Mouse (Mus musculus): ENCODE measurements at regions not wholly inside any gene's neighbourhood (a gene's known extent, or its start where the extent isn't known, plus 50 kb on each side); places are given as distances from the start of the nearest gene placed in this dataset.

- Histone ChIP-seq H3K9me3 (replicated peaks; ENCODE audit: low read length) (no peaks in the 10 kb centered on the region), H3K27me3 (replicated peaks) (no peaks in the 10 kb centered on the region), H3K27ac (ENCODE audit: insufficient read depth, low read depth) (no peak overlapping the region), H3K36me3 (replicated peaks in 1 of 2; ENCODE audit: control insufficient read depth in 1 of 2, insufficient read depth in 1 of 2, low read length in 1 of 2) (no peaks in the 10 kb centered on the region), H3K79me2 (replicated peaks; ENCODE audit: control insufficient read depth, extremely low read depth, insufficient read depth, poor library complexity, severe bottlenecking) (no peaks in the 10 kb centered on the region), H3K9ac (ENCODE audit: insufficient read depth, low read depth) (no peak overlapping the region), H3K4me2 (ENCODE audit: insufficient read depth, low read depth, poor library complexity, severe bottlenecking) (peak overlapping the region; percentile 21; the same call in 1 of the 2 replicates), H3K4me1 (ENCODE audit: control insufficient read depth in 1 of 2, insufficient read depth in 2 of 2) (peaks cover 5 to 21% of the 10 kb centered on the region in 2 experiments; a peak in 3 of 4 replicates), H3K4me3 (replicated peaks in 1 of 3; ENCODE audit: low read depth in 2 of 3, low read length in 2 of 3, poor library complexity in 1 of 3) (no peak overlapping the region)
- dilution Hi-C loops (cut with MboI; ENCODE audit: extremely low pct_ligation_motif_present, extremely low pct_unique_long_range_greater_than_20kb, low sequenced_read_pairs) (no loop called here), in situ Hi-C loops (cut with MboI; ENCODE audit: low pct_ligation_motif_present, low pct_unique_long_range_greater_than_20kb, low sequenced_read_pairs) (no loop called here)
- DNase-seq (ENCODE audit: extremely low read depth): peak; percentile 36
- TF ChIP-seq POLR2AphosphoS2 (IDR thresholded peaks at IDR 0.05; ENCODE audit: low read depth, low read length) (no peak), POLR2A (IDR thresholded peaks at IDR 0.05; ENCODE audit: low read depth, low read length) (no peak), IRF4 (IDR thresholded peaks at IDR 0.05; ENCODE audit: low read depth, low read length) (no peak), ELF1 (IDR thresholded peaks at IDR 0.05; ENCODE audit: low read depth, low read length) (no peak)
Measured at GRCm38 (mm10) chr4:95106881-95107665, 55.1 kb upstream of the Jun start.

- Histone ChIP-seq H3K9me3 (replicated peaks; ENCODE audit: low read length) (no peaks in the 10 kb centered on the region), H3K79me2 (replicated peaks; ENCODE audit: control insufficient read depth, extremely low read depth, insufficient read depth, poor library complexity, severe bottlenecking) (no peaks in the 10 kb centered on the region), H3K4me2 (ENCODE audit: insufficient read depth, low read depth, poor library complexity, severe bottlenecking) (no peak overlapping the region), H3K4me3 (replicated peaks in 1 of 3; ENCODE audit: low read depth in 2 of 3, low read length in 2 of 3, poor library complexity in 1 of 3) (no peak overlapping the region), H3K36me3 (replicated peaks in 1 of 2; ENCODE audit: control insufficient read depth in 1 of 2, insufficient read depth in 1 of 2, low read length in 1 of 2) (no peaks in the 10 kb centered on the region), H3K27ac (ENCODE audit: insufficient read depth, low read depth) (no peak overlapping the region), H3K27me3 (replicated peaks) (no peaks in the 10 kb centered on the region), H3K4me1 (ENCODE audit: control insufficient read depth in 1 of 2, insufficient read depth in 2 of 2) (peaks cover 5 to 21% of the 10 kb centered on the region in 2 experiments; a peak in 3 of 4 replicates), H3K9ac (ENCODE audit: insufficient read depth, low read depth) (no peak overlapping the region)
- dilution Hi-C loops (cut with MboI; ENCODE audit: extremely low pct_ligation_motif_present, extremely low pct_unique_long_range_greater_than_20kb, low sequenced_read_pairs): no loop called here
- TF ChIP-seq JUND (conservative IDR thresholded peaks at IDR 0.05; ENCODE audit: low read depth, low read length) (no peak), ZKSCAN1 (IDR thresholded peaks at IDR 0.05; ENCODE audit: borderline replicate concordance, low read depth, low read length) (no peak), UBTF (IDR thresholded peaks at IDR 0.05; ENCODE audit: low read depth, low read length) (no peak), HCFC1 (IDR thresholded peaks at IDR 0.05; ENCODE audit: low read depth, low read length) (no peak), NRF1 (IDR thresholded peaks at IDR 0.05; ENCODE audit: low read depth, low read length) (no peak), CHD1 (IDR thresholded peaks at IDR 0.05; ENCODE audit: low read depth, low read length) (no peak), RCOR1 (conservative IDR thresholded peaks at IDR 0.05; ENCODE audit: low read depth, low read length) (no peak), CTCF (conservative IDR thresholded peaks at IDR 0.05 in 1 of 2, IDR thresholded peaks at IDR 0.05 in 1 of 2; ENCODE audit: low read depth in 2 of 2, low read length in 2 of 2) (no peak), USF2 (conservative IDR thresholded peaks at IDR 0.05; ENCODE audit: low read depth, low read length) (no peak), MAX (IDR thresholded peaks at IDR 0.05; ENCODE audit: low read length) (no peak), MXI1 (IDR thresholded peaks at IDR 0.05; ENCODE audit: low read depth, low read length) (no peak), ETS1 (conservative IDR thresholded peaks at IDR 0.05; ENCODE audit: low read depth, low read length) (no peak), POLR2A (IDR thresholded peaks at IDR 0.05; ENCODE audit: low read depth, low read length) (no peak), POLR2AphosphoS2 (IDR thresholded peaks at IDR 0.05; ENCODE audit: low read depth, low read length) (no peak), MAFK (IDR thresholded peaks at IDR 0.05; ENCODE audit: insufficient replicate concordance, low read length) (no peak), MEF2A (IDR thresholded peaks at IDR 0.05; ENCODE audit: borderline replicate concordance, low read depth, low read length) (no peak), KAT2A (IDR thresholded peaks at IDR 0.05; ENCODE audit: insufficient replicate concordance, low read length) (no peak), SMC3 (IDR thresholded peaks at IDR 0.05; ENCODE audit: low read depth, low read length) (no peak)
- in situ Hi-C loops (cut with MboI; ENCODE audit: low pct_ligation_motif_present, low pct_unique_long_range_greater_than_20kb, low sequenced_read_pairs): no loop called here
- no peak for DNase-seq (ENCODE audit: extremely low read depth)
Measured at GRCm38 (mm10) chr4:95108811-95109210, 56.8 kb upstream of the Jun start.
